Mouse (Mus musculus) kidney, adult 2 months (tissue): ENCODE results near the gene App.

Source experiments
- CTCF ChIP-seq: fragments of 200-500 bp; conservative IDR thresholded peaks from 2 replicates; pipeline ENCODE4 v1.5.1; 2011; ENCODE audit warnings: low read depth, mild to moderate bottlenecking, control low read depth, low read length, moderate library complexity, mixed read lengths; ENCODE audit not compliant: insufficient read depth, insufficient read length
- POLR2A ChIP-seq: fragments of 200-500 bp; IDR thresholded peaks from one replicate; pipeline ENCODE4 v1.6.1; 2011; ENCODE audit warnings: low read depth, low read length, control low read depth

GRCm38 (mm10) chr16:85215846-85216245 is 42.3 kb upstream of the App start:
- TF ChIP-seq CTCF (no peak), POLR2A (no peak)
